Mouse (Mus musculus): ENCODE measurements around the gene Mpp3.

GRCm38 (mm10) chr11:102053847-102054246, 25.6 kb upstream of the Mpp3 start:
- TF ChIP-seq CTCF (IDR thresholded peaks at IDR 0.05; ENCODE audit: extremely low read depth, insufficient read length, insufficient replicate concordance, low read depth, low read length) (peak; percentile 71; the same call in 1 of the 2 replicates), POLR2A (IDR thresholded peaks at IDR 0.05; ENCODE audit: low read depth, low read length) (no peak)
